Mouse (Mus musculus) heart, embryonic 10.5 days (tissue): ENCODE results near the gene Rnft2. TPM values are rescaled to one million over a fixed set of nuclear protein-coding genes. Genes with fewer than 3 reads are reported as not detected.

Source experiments
- DNase-seq: peaks from one replicate; pipeline ENCODE4 v3.0.0-alpha.2; 2017; ENCODE audit warnings: low spot score
- H3K27ac ChIP-seq: fragments of 300-500 bp; sonication (generic); 2 replicates; pipeline ENCODE4 v1.5.1; 2016; ENCODE audit warnings: mild to moderate bottlenecking
- H3K27me3 ChIP-seq: fragments of 300-500 bp; sonication (generic); 2 replicates; pipeline ENCODE4 v1.6.1; 2016; ENCODE audit warnings: mild to moderate bottlenecking; ENCODE audit not compliant: poor library complexity, insufficient read depth, severe bottlenecking
- H3K36me3 ChIP-seq: fragments of 300-500 bp; sonication (generic); 2 replicates; pipeline ENCODE4 v1.6.1; 2016; ENCODE audit warnings: mild to moderate bottlenecking, moderate library complexity
- H3K4me1 ChIP-seq: fragments of 300-500 bp; sonication (generic); 2 replicates; pipeline ENCODE4 v1.6.1; 2016; ENCODE audit warnings: mild to moderate bottlenecking
- H3K4me3 ChIP-seq: fragments of 300-500 bp; sonication (generic); 2 replicates; pipeline ENCODE4 v1.5.1; 2016; ENCODE audit warnings: mild to moderate bottlenecking, moderate library complexity
- H3K9me3 ChIP-seq: fragments of 300-500 bp; sonication (generic); 2 replicates; pipeline ENCODE4 v1.6.1; 2016; ENCODE audit warnings: mild to moderate bottlenecking, moderate library complexity
- WGBS: fragments of 180-500 bp; shearing (Covaris S2); methylation state at CpG from one replicate; pipeline ENCODE4 v1.1.7; 2016; 5-methylcytosine and 5-hydroxymethylcytosine counted together
- polyA plus RNA-seq: library from polyadenylated mRNA; unstranded; fragments of >200 nt; fragmentation: Nextera tagmentation; extraction: Ambion mirVana; gene quantifications from 2 replicates; pipeline ENCODE4 v1.2.1, GENCODE M21; 2016

Rnft2 gene
- polyA plus RNA-seq, 1 experiment from 2014 or later = 3.7 TPM

DNA sequence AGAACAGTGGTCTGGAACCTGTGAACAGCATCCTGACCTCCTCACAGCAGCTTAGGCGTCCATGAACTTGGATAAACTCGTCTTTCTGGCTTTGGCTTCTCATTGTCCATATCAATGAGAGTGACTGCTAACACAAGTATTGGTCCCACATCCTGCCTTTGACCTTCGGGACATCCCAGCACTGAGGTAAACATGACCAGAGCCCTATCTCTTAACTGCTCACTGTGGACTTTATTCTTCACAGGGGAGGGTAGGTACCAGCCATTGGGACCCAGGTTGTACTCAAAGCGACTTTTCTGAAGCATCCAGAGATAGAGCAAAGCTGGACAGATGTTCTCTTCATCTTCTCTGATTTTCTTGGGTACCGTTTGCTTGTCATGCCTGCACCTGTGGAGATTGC, 20.4 kb upstream of the Rnft2 start:
- Histone ChIP-seq H3K27ac (no peak overlapping the region), H3K4me1 (peaks cover 7% of the 10 kb centered on the region; the same call in 1 of the 2 replicates), H3K27me3 (peaks cover 32% of the 10 kb centered on the region), H3K36me3 (peaks cover 33% of the 10 kb centered on the region), H3K9me3 (no peaks in the 10 kb centered on the region), H3K4me3 (no peak overlapping the region)
- DNase-seq = no peak
- 75% methylated on average over 5 of the region's 5 CpGs for WGBS

DNA sequence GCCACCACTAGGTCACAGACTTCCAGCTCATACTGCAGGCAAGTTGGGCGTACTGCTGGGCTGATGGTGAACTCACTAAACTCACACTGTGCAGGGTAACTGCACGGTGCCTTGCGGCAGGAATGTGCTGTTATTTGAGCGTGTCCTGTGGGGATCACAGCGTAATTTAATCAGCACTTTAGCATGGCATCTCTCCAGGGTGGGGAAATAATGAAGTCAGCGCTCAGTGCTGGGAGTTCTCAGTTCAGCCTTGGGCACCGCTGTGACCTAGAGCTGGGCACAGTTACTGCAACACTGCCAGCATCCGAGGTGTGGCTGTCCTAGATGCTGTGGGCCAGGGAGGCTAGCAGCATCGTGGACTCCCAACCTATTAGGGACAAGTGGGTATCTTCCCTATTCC, 19.4 kb upstream of the Rnft2 start:
- Histone ChIP-seq H3K27ac (no peak overlapping the region), H3K36me3 (peaks cover 44% of the 10 kb centered on the region), H3K4me1 (peaks cover 9% of the 10 kb centered on the region), H3K9me3 (no peaks in the 10 kb centered on the region), H3K27me3 (peaks cover 21% of the 10 kb centered on the region; the same call in 1 of the 2 replicates), H3K4me3 (no peak overlapping the region)
- no peak for DNase-seq
- 80% methylated on average over 9 of the region's 9 CpGs for WGBS

DNA sequence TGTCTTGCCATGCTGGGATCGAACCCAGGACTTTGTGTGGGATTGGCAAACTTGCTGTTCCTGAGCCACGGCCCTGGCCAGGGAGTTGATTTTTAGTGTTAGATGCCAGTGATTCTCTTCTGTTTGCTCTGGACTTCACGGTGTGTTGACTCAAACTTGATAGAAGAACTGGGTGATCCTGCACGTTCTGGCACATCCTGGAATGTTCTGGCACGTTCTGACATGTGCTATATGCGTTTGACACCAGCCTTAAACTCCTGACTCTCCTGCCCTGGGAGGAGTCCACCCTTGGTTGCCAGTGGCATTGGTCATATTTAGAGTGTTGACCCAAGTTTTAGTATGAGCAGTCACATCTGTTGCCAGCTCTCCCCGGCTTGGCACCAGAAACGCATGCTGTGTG, 17.5 kb upstream of the Rnft2 start:
- DNase-seq = no peak
- H3K36me3 ChIP-seq = peaks cover 63% of the 10 kb centered on the region
- no peaks in the 10 kb centered on the region for H3K9me3 ChIP-seq
- peaks cover 10% of the 10 kb centered on the region; the same call in 1 of the 2 replicates for H3K27me3 ChIP-seq
- H3K27ac ChIP-seq = no peak overlapping the region
- H3K4me3 ChIP-seq = no peak overlapping the region
- 92% methylated on average over 8 of the region's 8 CpGs for WGBS
- H3K4me1 ChIP-seq = peaks cover 3% of the 10 kb centered on the region

DNA sequence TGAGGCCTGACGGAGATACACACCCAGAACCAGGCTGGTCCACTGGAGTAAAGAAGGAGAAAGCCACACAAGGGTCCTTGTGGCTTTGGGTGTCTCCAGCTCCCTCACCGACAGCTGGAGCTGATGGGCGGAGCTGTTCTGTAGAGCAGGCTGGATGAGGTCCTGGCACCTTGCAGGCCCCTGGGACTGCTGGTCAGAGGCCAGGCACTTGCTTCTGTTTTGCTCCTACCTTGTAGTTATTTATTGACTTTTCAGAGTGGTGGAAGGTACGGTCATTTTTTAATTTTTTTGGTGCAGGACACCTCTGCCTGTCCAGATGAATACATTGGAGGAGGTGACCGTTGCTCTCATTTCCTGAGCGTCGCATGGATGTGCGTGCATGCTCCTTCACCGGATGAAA, 16.3 kb upstream of the Rnft2 start:
- H3K36me3 ChIP-seq = peaks cover 75% of the 10 kb centered on the region
- WGBS = 93% methylated on average over 9 of the region's 9 CpGs
- no peak overlapping the region for H3K4me3 ChIP-seq
- H3K9me3 ChIP-seq = no peaks in the 10 kb centered on the region
- peaks cover 3% of the 10 kb centered on the region for H3K4me1 ChIP-seq
- no peak for DNase-seq
- H3K27ac ChIP-seq = no peak overlapping the region
- no peaks in the 10 kb centered on the region for H3K27me3 ChIP-seq

DNA sequence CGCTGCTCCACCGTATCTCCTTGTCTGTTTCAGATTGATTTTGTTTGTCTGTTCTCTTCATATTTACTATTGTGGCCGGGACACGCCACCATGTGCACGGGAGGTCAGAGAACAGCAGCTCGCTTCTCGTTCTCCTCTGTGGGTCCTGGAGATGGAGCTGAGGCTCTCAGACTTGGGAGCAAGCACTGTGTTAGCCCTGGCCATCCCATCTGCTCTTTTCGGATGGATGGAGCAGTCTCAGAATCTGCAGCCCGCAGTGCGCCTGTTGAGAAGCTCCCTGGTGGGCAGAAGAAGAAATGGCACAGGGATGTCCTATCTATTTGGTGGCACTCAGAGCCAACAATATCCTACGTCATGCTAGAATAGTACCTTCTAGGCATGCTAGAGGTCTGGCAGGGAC, 15.7 kb upstream of the Rnft2 start:
- no peaks in the 10 kb centered on the region for H3K9me3 ChIP-seq
- H3K27ac ChIP-seq = no peak overlapping the region
- DNase-seq = no peak
- no peaks in the 10 kb centered on the region for H3K27me3 ChIP-seq
- WGBS = 87% methylated on average over 11 of the region's 11 CpGs
- peaks cover 80% of the 10 kb centered on the region for H3K36me3 ChIP-seq
- no peak overlapping the region for H3K4me3 ChIP-seq
- H3K4me1 ChIP-seq = peaks cover 3% of the 10 kb centered on the region

DNA sequence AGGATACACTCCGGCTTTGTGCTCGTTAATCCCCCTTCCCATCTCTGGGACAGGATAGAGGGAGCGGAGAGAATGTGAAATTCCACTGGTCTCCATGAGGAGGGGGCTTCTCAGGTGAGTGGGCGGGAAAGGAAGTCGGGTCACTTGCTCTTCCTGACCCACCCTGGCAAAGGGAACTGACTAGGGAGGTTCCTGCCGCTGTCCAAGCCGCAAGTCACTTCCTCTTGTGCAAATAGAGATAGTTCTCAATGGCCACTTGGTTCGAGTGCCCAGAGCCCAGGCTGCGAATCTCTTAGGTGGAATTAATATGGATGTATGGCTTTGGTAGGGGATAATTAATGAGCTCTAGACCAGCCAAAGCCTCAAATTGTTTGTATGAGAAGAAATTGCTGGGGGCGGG, 15.1 kb upstream of the Rnft2 start:
- Histone ChIP-seq H3K27ac (no peak overlapping the region), H3K4me1 (peaks cover 3% of the 10 kb centered on the region)
- 71% methylated on average over 10 of the region's 10 CpGs for WGBS

DNA sequence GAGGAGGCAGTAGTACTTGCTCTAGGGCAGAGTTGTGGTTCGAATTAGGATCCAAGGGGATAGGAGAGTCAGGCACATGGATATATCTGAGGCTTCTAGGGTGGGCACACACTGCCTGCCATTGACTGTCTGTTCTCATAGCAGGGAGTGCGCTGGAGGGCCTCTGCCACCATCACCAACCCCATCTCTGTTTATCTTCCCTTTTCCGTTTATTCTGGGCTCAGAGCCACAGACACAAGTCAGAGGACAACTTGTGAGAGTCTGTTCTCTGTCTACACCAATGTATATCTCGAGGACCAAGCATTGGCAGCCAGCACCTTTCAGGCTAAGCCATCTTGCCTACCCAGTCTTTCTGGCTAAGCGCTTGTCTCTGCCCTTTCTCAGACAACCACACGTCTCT, 14.7 kb upstream of the Rnft2 start:
- Histone ChIP-seq H3K9me3 (no peaks in the 10 kb centered on the region), H3K27ac (no peak overlapping the region), H3K27me3 (no peaks in the 10 kb centered on the region), H3K4me1 (peaks cover 3% of the 10 kb centered on the region), H3K36me3 (peaks cover 81% of the 10 kb centered on the region), H3K4me3 (no peak overlapping the region)
- no peak for DNase-seq
- 73% methylated on average over 6 of the region's 6 CpGs for WGBS

More for the DNA sequence above, 15.1 kb upstream of the Rnft2 start:
- Histone ChIP-seq H3K27me3 (no peaks in the 10 kb centered on the region), H3K36me3 (peaks cover 81% of the 10 kb centered on the region), H3K9me3 (no peaks in the 10 kb centered on the region), H3K4me3 (no peak overlapping the region)
- no peak for DNase-seq

DNA sequence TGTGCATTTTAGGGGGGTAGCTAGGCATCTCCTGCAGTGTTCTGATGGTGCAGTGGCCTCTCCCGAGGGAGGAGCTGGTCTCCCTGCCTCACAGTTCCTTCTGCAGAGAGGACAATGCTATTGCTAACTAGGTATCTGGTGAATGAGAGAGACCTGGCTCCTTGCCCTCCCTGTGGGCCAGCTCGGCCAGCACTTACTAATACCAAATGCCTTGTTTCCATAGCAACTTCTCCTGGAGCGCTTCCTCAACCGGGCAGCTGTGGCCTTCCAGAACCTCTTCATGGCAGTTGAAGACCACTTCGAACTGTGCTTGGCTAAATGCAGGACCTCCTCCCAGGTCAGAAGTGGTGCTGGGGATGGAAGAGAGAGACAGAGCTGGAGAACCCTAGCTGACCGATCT, 14.2 kb upstream of the Rnft2 start:
- peaks cover 3% of the 10 kb centered on the region for H3K4me1 ChIP-seq
- no peaks in the 10 kb centered on the region for H3K9me3 ChIP-seq
- 76% methylated on average over 6 of the region's 6 CpGs for WGBS
- no peak overlapping the region for H3K27ac ChIP-seq
- peaks cover 81% of the 10 kb centered on the region for H3K36me3 ChIP-seq
- no peaks in the 10 kb centered on the region for H3K27me3 ChIP-seq
- DNase-seq = no peak
- H3K4me3 ChIP-seq = no peak overlapping the region

DNA sequence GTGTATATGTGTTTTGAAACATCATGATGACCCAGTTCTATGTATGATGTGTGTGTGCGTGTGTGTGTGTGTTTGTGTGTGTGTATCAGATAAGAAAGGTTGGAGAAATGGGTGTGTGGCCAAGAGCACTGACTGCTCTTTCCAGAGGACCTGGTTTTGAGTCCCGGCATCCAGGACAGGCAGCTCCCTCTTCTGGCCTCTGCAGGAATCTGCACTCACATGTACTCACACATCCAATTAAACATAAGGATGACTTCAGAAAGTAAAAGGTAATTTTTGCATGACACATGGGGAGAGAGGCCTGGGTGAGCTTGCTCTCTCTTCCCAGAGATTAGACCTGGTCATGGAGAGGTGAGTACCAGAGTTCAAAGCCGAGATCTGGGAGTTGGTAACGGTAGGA, 12.1 kb upstream of the Rnft2 start:
- DNase-seq = no peak
- Histone ChIP-seq H3K9me3 (no peaks in the 10 kb centered on the region), H3K27me3 (no peaks in the 10 kb centered on the region), H3K4me1 (peaks cover 8% of the 10 kb centered on the region), H3K27ac (no peak overlapping the region), H3K36me3 (peaks cover 71% of the 10 kb centered on the region), H3K4me3 (no peak overlapping the region)
- WGBS = 93% methylated on average over 4 of the region's 4 CpGs

DNA sequence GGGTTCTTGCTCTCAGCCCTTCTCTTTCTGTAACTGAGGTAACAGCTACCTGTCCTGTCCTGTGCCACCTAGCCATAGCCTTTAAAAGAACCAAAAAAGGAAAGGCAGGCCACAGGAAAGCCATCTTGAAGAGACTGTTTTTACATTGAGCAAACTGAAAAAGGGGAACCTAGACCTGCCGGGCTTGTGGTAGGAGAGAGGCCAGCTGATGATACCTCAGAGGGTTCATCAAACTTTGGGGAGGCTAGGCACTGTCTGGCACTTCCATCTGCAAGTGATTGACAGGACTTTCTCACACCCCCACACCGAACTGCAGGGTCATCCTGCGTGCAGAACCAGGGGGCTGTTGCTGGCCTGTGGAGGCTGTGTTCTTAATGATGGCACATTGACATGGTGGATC, 8.6 kb upstream of the Rnft2 start:
- DNase-seq = no peak
- H3K27me3 ChIP-seq = no peaks in the 10 kb centered on the region
- H3K36me3 ChIP-seq = peaks cover 47% of the 10 kb centered on the region
- WGBS = 74% methylated on average over 3 of the region's 3 CpGs
- H3K27ac ChIP-seq = no peak overlapping the region
- 0 out of 2 replicates have a peak, but pooled peaks cover 5% of the 10 kb centered on the region for H3K4me1 ChIP-seq
- H3K9me3 ChIP-seq = no peaks in the 10 kb centered on the region
- H3K4me3 ChIP-seq = no peak overlapping the region

DNA sequence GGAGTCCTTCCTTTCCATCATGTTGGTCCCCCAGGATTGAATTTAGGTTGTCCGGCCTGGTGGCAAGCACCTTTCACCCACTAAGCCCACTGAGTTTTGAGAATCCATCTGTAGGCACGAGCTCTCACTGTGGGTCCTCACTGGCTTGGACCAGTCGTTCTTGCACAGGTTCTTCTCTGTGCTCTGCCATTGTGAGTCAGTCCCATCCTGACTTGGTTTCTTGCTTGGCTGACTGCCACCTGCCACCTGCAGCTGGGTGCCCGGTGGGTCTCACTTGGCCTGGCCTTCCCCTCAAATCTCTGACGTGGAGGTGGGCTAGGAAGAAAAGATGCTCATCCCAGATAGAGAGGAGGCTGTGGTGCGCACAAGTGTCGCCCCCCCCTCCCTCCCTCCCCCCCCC, 6.1 kb upstream of the Rnft2 start:
- no peak for DNase-seq
- H3K4me3 ChIP-seq = no peak overlapping the region
- peaks cover 14% of the 10 kb centered on the region for H3K4me1 ChIP-seq
- 88% methylated on average over 6 of the region's 7 CpGs for WGBS
- peaks cover 33% of the 10 kb centered on the region for H3K36me3 ChIP-seq
- H3K9me3 ChIP-seq = no peaks in the 10 kb centered on the region
- no peaks in the 10 kb centered on the region for H3K27me3 ChIP-seq
- H3K27ac ChIP-seq = no peak overlapping the region

DNA sequence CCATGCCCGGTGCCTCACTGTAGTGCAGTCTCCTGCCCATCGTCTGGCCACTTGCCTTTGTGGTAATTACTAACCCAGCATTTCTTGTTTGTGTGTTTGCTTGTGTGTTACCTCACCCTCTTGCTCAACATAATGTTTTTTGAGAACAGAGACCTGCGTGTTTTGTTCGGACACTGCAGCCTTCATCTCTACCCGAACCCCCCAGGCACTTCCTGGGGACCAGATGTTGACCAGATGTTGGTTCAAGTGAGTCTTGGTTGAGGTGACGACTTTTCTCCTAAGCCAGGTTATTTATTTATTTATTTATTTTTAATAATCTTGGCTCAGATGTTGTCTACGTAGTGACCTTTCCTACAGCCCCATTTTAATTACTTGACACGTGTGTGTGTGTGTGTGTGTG, 2.5 kb upstream of the Rnft2 start:
- DNase-seq = no peak
- no peaks in the 10 kb centered on the region for H3K27me3 ChIP-seq
- H3K4me3 ChIP-seq = no peak overlapping the region
- H3K4me1 ChIP-seq = peaks cover 19% of the 10 kb centered on the region
- H3K9me3 ChIP-seq = no peaks in the 10 kb centered on the region
- peaks cover 25% of the 10 kb centered on the region for H3K36me3 ChIP-seq
- no peak overlapping the region for H3K27ac ChIP-seq
- WGBS = 83% methylated on average over 8 of the region's 8 CpGs

DNA sequence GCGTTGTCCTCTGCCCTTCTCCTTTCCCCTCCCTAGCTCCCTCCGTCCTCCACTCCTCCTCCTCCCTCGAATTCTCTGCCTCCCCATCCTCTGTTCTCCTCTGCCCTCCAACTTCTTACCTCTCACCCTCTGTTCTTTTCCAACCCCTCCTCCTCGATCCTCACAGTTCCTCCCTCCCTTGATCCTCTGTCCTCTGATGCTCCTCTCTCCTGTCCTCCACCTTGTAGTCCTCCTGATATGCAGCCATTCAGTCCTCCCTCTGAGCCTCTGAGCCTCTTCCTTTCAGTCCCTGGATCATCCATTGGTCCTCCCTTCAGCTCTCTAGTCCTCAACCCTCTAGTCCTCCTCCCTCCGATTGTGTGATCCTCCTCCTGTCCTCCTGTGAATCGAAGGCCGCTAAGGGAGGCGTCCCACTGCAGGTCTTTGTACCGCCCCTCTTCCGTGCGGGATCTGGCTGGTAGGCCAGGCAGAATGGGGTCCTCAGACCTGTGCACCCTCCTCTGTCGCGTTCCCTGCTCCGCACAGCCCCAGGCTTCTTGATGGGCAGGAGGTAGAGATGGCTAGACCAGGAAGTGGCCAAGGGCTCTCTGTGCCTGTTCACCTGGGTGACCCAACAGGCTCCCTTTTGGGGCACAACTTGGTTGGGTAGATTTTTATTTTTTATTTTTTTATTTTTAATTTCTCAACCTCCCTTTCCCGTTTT, 841 bp upstream of the Rnft2 start:
- DNase-seq = no peak
- H3K9me3 ChIP-seq = no peaks in the 10 kb centered on the region
- peak overlapping the region; percentile 70 for H3K4me3 ChIP-seq
- 12% methylated on average over 15 of the region's 15 CpGs for WGBS
- peaks cover 19% of the 10 kb centered on the region for H3K4me1 ChIP-seq
- H3K27me3 ChIP-seq = no peaks in the 10 kb centered on the region
- H3K36me3 ChIP-seq = peaks cover 28% of the 10 kb centered on the region
- peak overlapping the region; percentile 88 for H3K27ac ChIP-seq

DNA sequence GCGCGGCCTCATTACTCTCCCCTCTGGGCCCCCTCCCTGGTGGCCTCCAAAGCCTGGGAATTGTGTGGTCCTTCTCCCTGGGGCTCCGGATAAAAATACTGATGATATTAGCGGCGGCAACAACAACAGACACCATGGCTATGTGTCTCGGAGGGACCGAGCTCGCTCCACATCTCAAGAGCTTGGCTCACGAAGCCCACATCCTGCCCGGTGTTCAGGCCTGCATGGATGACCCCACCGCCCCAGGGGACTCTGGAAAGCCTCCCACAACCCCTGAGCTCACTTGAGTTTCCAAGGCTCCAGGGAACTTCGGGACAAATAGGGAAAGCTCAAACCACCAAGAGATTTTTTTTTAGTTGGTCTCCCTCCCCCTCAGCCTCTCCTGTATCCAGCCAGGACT, 5.2 kb downstream of the Rnft2 start:
- no peak for DNase-seq
- Histone ChIP-seq H3K27me3 (no peaks in the 10 kb centered on the region), H3K36me3 (peaks cover 20% of the 10 kb centered on the region), H3K4me3 (no peak overlapping the region), H3K27ac (no peak overlapping the region), H3K9me3 (no peaks in the 10 kb centered on the region), H3K4me1 (peaks cover 6% of the 10 kb centered on the region; the same call in 1 of the 2 replicates)
- WGBS = 83% methylated on average over 12 of the region's 12 CpGs
